Mouse (Mus musculus): ENCODE measurements at regions not wholly inside any gene's neighbourhood (a gene's known extent, or its start where the extent isn't known, plus 50 kb on each side); places are given as distances from the start of the nearest gene placed in this dataset.

- TF ChIP-seq POU5F1 (IDR thresholded peaks at IDR 0.05; ENCODE audit: borderline replicate concordance, low read length) = no peak
- no peak for TF ChIP-seq CTCF (conservative IDR thresholded peaks at IDR 0.05; ENCODE audit: low read length)
These were observed 313.7 kb upstream of the Defb41 start for GRCm38 (mm10) chr1:18578625-18579024.

Measured in E14TG2a.4 (cell line).